ENCODE assay signal across 29 mouse cellular contexts in the genomic region with DNA sequence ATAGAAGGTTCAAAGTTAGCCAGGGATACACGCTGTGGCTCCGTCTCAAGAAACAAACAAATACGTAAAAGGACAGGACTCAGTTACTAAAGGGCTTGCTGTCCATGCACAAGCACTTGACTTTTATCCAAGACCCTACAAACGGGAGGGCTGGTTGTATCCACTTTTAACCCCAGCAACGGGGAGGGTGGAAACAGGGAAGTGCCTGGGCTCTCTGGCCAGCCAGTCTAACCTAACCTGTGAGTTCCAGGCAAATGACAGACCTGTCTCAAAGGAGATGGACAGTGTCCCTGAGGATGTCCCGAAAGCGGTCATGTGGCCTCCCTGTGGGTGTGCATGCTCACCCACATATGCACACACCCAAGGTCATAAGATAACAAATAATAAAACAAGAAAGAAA. TPM values are rescaled to one million over a fixed set of nuclear protein-coding genes. Genes with fewer than 3 reads are reported as not detected.
A peak's percentile ranks its signal among the peaks of the same experiment; 100 is the strongest.
DNase-seq lines count a peak whose midpoint lies in the region; ATAC-seq and TF ChIP-seq lines count a peak whose summit lies in the region.
"Had no signal": no experiment of that assay in that cellular context is flagged by ENCODE, and none has a peak within 500 bp of the region (broad histone marks: within the 10 kb centered on the region; RNA-seq: fewer than 3 reads in every experiment).

No protein-coding gene starts in this region.

- 68% methylated on average over 7 of the region's 7 CpGs for WGBS in lung, adult 2 months
- WGBS in liver, postnatal 0 days (ENCODE audit: insufficient replicate concordance) = 60% methylated on average over 7 of the region's 7 CpGs
- 83% methylated on average over 7 of the region's 7 CpGs for WGBS in hindbrain, embryonic 14.5 days

- H3K27ac ChIP-seq in CH12.LX (ENCODE audit: insufficient read depth, low read depth) = peak overlapping the region; percentile 34
- H3K27ac ChIP-seq in liver, postnatal 0 days (ENCODE audit: low read depth) = peak overlapping the region; percentile 46; the same call in 1 of the 2 replicates
- H3K27ac ChIP-seq in hindbrain, embryonic 14.5 days = no peak overlapping the region
- H3K27ac ChIP-seq: hindbrain, postnatal 0 days; midbrain, embryonic 13.5 days had no signal

- ATAC-seq in CD4-positive, CD25-positive, alpha-beta regulatory T cell, adult 4 months = no peak
- ATAC-seq in liver, postnatal 0 days = no peak
- no peak for ATAC-seq in hindbrain, embryonic 14.5 days (ENCODE audit: low FRiP score)
- ATAC-seq: forebrain, embryonic 16.5 days; hindbrain, postnatal 0 days; intestine, embryonic 16.5 days; midbrain, embryonic 13.5 days; Patski had no signal

- no peaks in the 10 kb centered on the region for H3K9me3 ChIP-seq in CH12.LX (replicated peaks; ENCODE audit: low read length)
- no peaks in the 10 kb centered on the region for H3K9me3 ChIP-seq in liver, postnatal 0 days (ENCODE audit: low read length)
- H3K9me3 ChIP-seq in hindbrain, embryonic 14.5 days (ENCODE audit: control insufficient read depth, low read length) = no peaks in the 10 kb centered on the region
- H3K9me3 ChIP-seq: G1E; midbrain, embryonic 13.5 days had no signal

- no peak for TF ChIP-seq CTCF in lung, adult 2 months (IDR thresholded peaks at IDR 0.05; ENCODE audit: insufficient read depth, low read length)
- TF ChIP-seq CTCF in CH12.LX (conservative IDR thresholded peaks at IDR 0.05 in 1 of 2, IDR thresholded peaks at IDR 0.05 in 1 of 2; ENCODE audit: low read depth in 2 of 2, low read length in 2 of 2) = no peak
- TF ChIP-seq CTCF in liver, postnatal 0 days (IDR thresholded peaks at IDR 0.05; ENCODE audit: low read depth) = no peak

- dilution Hi-C loops in CH12.LX (cut with MboI; ENCODE audit: extremely low pct_ligation_motif_present, extremely low pct_unique_long_range_greater_than_20kb, low sequenced_read_pairs) = no loop called here

- no peak for TF ChIP-seq RAD21 in CH12.LX (IDR thresholded peaks at IDR 0.05; ENCODE audit: low read depth, low read length)

- no peaks in the 10 kb centered on the region for H3K27me3 ChIP-seq in CH12.LX (replicated peaks)
- no peaks in the 10 kb centered on the region for H3K27me3 ChIP-seq in liver, postnatal 0 days (ENCODE audit: insufficient read depth, low read length)
- H3K27me3 ChIP-seq in hindbrain, embryonic 14.5 days (ENCODE audit: control insufficient read depth, insufficient read depth, low read length) = no peaks in the 10 kb centered on the region
- H3K27me3 ChIP-seq: Patski had no signal

- H3K79me2 ChIP-seq in CH12.LX (replicated peaks; ENCODE audit: control insufficient read depth, extremely low read depth, insufficient read depth, poor library complexity, severe bottlenecking) = peaks cover 85% of the 10 kb centered on the region

- TF ChIP-seq POLR2A in lung, adult 2 months (IDR thresholded peaks at IDR 0.05; ENCODE audit: borderline replicate concordance, extremely low read depth, low read depth, low read length) = no peak
- TF ChIP-seq POLR2A in CH12.LX (IDR thresholded peaks at IDR 0.05; ENCODE audit: low read depth, low read length) = no peak

- H3K4me2 ChIP-seq in CH12.LX (ENCODE audit: insufficient read depth, low read depth, poor library complexity, severe bottlenecking) = peak overlapping the region; percentile 80
- 0 out of 2 replicates have a peak overlapping the region, but pooled peaks have one; percentile 57 for H3K4me2 ChIP-seq in liver, postnatal 0 days (ENCODE audit: low read depth, low read length)
- H3K4me2 ChIP-seq in hindbrain, embryonic 14.5 days (replicated peaks) = no peak overlapping the region
- H3K4me2 ChIP-seq: lung, embryonic 14.5 days; midbrain, embryonic 13.5 days had no signal

- peak; percentile 13 for DNase-seq in CD4-positive, CD25-positive, alpha-beta regulatory T cell, adult 2 months (ENCODE audit: low read depth, low spot score)
- DNase-seq in lung, postnatal 36 days = peak; percentile 15
- no peak for DNase-seq in lung, adult 2 months
- no peak for DNase-seq in CH12.LX (ENCODE audit: extremely low read depth)
- DNase-seq in liver, postnatal 0 days = no peak
- DNase-seq in hindbrain, embryonic 14.5 days (ENCODE audit: low spot score) = no peak
- no peak for DNase-seq in natural killer cell, adult 2 months (ENCODE audit: low spot score in 2 of 2)
- DNase-seq: adrenal gland, postnatal 25 days; cerebellum, adult 2 months; cerebellum, postnatal 14 days; gastrocnemius, postnatal 10 days; heart, postnatal 14 days; kidney, adult 9 months; kidney, postnatal 14 days; layer of hippocampus, adult 9-11 months; lung, embryonic 14.5 days; lung, postnatal 14 days; right cerebral cortex, postnatal 25 days; spleen, adult 18-20 months had no signal

- in situ Hi-C loops in CH12.LX (cut with MboI; ENCODE audit: low pct_ligation_motif_present, low pct_unique_long_range_greater_than_20kb, low sequenced_read_pairs) = no loop called here

- peak overlapping the region; percentile 81 for H3K9ac ChIP-seq in CH12.LX (ENCODE audit: insufficient read depth, low read depth)
- no peak overlapping the region for H3K9ac ChIP-seq in liver, postnatal 0 days (replicated peaks)
- no peak overlapping the region for H3K9ac ChIP-seq in hindbrain, embryonic 14.5 days
- H3K9ac ChIP-seq: lung, embryonic 14.5 days; midbrain, embryonic 13.5 days had no signal

- peaks cover 3% of the 10 kb centered on the region; the same call in 1 of the 2 replicates for H3K4me1 ChIP-seq in lung, adult 2 months (ENCODE audit: control insufficient read depth, insufficient read depth, low read length)
- H3K4me1 ChIP-seq in CH12.LX (ENCODE audit: control insufficient read depth in 1 of 2, insufficient read depth in 2 of 2) = peaks cover 2 to 44% of the 10 kb centered on the region in 2 experiments; a peak in 3 of 4 replicates
- H3K4me1 ChIP-seq in liver, postnatal 0 days (ENCODE audit: insufficient read depth) = peaks cover 39% of the 10 kb centered on the region
- H3K4me1 ChIP-seq in hindbrain, embryonic 14.5 days (replicated peaks; ENCODE audit: control insufficient read depth, insufficient read depth, low read length) = no peaks in the 10 kb centered on the region
- H3K4me1 ChIP-seq: midbrain, embryonic 13.5 days had no signal

- H3K4me3 ChIP-seq in lung, adult 2 months (replicated peaks; ENCODE audit: extremely low read depth, low read depth, low read length) = no peak overlapping the region
- H3K4me3 ChIP-seq in CH12.LX (replicated peaks in 1 of 3; ENCODE audit: low read depth in 2 of 3, low read length in 2 of 3, poor library complexity in 1 of 3) = peak overlapping the region; percentile 7 to 24 (median 9)
- no peak overlapping the region for H3K4me3 ChIP-seq in liver, postnatal 0 days (ENCODE audit: low read depth, low read length)
- H3K4me3 ChIP-seq in hindbrain, embryonic 14.5 days (replicated peaks; ENCODE audit: low read length) = no peak overlapping the region
- H3K4me3 ChIP-seq: erythroblast, embryonic 14.5 days; midbrain, embryonic 13.5 days had no signal

- H3K36me3 ChIP-seq in CH12.LX (replicated peaks in 1 of 2; ENCODE audit: control insufficient read depth in 1 of 2, insufficient read depth in 1 of 2, low read length in 1 of 2) = peaks cover 16 to 24% of the 10 kb centered on the region in 2 experiments
- 0 out of 2 replicates have a peak, but pooled peaks cover 2% of the 10 kb centered on the region for H3K36me3 ChIP-seq in liver, postnatal 0 days (replicated peaks; ENCODE audit: insufficient read depth, low read length)
- no peaks in the 10 kb centered on the region for H3K36me3 ChIP-seq in hindbrain, embryonic 14.5 days (replicated peaks; ENCODE audit: control insufficient read depth, insufficient read depth)
- H3K36me3 ChIP-seq: midbrain, embryonic 13.5 days had no signal

- TF ChIP-seq EP300 in CH12.LX (IDR thresholded peaks at IDR 0.05; ENCODE audit: low read length) = no peak
- no peak for TF ChIP-seq EP300 in liver, postnatal 0 days (IDR thresholded peaks at IDR 0.05; ENCODE audit: low read depth)

TF ChIP-seq in CH12.LX, 34 proteins besides CTCF, POLR2A, EP300 and RAD21 (continues in another document):
- peak; percentile 19; the same call in 1 of the 2 replicates for TF ChIP-seq MXI1 (IDR thresholded peaks at IDR 0.05; ENCODE audit: low read depth, low read length)

RNA-seq across cellular contexts. Expression of a gene that starts 15.3 kb away (rescaled TPM):
- polyA plus RNA-seq in CD4-positive, CD25-positive, alpha-beta regulatory T cell, adult 4 months (2017; shearing (Covaris generic)) = 10 to 100 TPM; 70.9 to 80.0 TPM
- 7.7 and 13.9 TPM in 2 replicates for polyA plus RNA-seq in lung, adult 2 months (2012; rRNA removed)
- 14.2 and 17.1 TPM in 2 replicates for total RNA-seq in CH12.LX (2012; rRNA removed)
- total RNA-seq in CH12.LX (2014; rRNA removed) = 33.5 and 37.6 TPM in 2 replicates
- 32.3 and 32.5 TPM in 2 replicates for polyA plus RNA-seq in CH12.LX (2012; ENCODE audit: insufficient read length, low read depth)
- polyA plus RNA-seq in liver, postnatal 0 days (2015; fragmentation: Nextera tagmentation; extraction: Ambion mirVana) = 32.1 and 33.8 TPM in 2 replicates
- 60.3 and 65.7 TPM in 2 replicates for polyA plus RNA-seq in hindbrain, embryonic 14.5 days (2014; fragmentation: Nextera tagmentation; extraction: Ambion mirVana)

RNA-seq across cellular contexts. Expression of a gene that starts 25.3 kb away (rescaled TPM):
- polyA plus RNA-seq in CD4-positive, CD25-positive, alpha-beta regulatory T cell, adult 4 months (2017; shearing (Covaris generic)) = 1,000 to 10,000 TPM; 1,323 to 1,460 TPM
- 48.6 and 82.7 TPM in 2 replicates for polyA plus RNA-seq in lung, adult 2 months (2012; rRNA removed)
- total RNA-seq in CH12.LX (2012; rRNA removed) (334 and 519 TPM in 2 replicates), CH12.LX (2014; rRNA removed) (516 and 530 TPM in 2 replicates)
- polyA plus RNA-seq in CH12.LX (2012; ENCODE audit: insufficient read length, low read depth) = 154 and 189 TPM in 2 replicates
- polyA plus RNA-seq in liver, postnatal 0 days (2015; fragmentation: Nextera tagmentation; extraction: Ambion mirVana) = 108 and 110 TPM in 2 replicates
- 11.5 and 13.8 TPM in 2 replicates for polyA plus RNA-seq in hindbrain, embryonic 14.5 days (2014; fragmentation: Nextera tagmentation; extraction: Ambion mirVana)
- polyA plus RNA-seq: Patski had no signal

RNA-seq across cellular contexts. Expression of a gene that starts 52.4 kb away (rescaled TPM):
- 10 to 100 TPM in 1 of 2 experiments, 1 to 10 TPM in 1; 8.4 to 11.7 TPM for polyA plus RNA-seq in CD4-positive, CD25-positive, alpha-beta regulatory T cell, adult 4 months (2017; shearing (Covaris generic))
- 7.6 and 11.9 TPM in 2 replicates for polyA plus RNA-seq in lung, adult 2 months (2012; rRNA removed)
- 41.5 and 45.7 TPM in 2 replicates for total RNA-seq in CH12.LX (2012; rRNA removed)
- total RNA-seq in CH12.LX (2014; rRNA removed) = 69.3 and 69.5 TPM in 2 replicates
- polyA plus RNA-seq in CH12.LX (2012; ENCODE audit: insufficient read length, low read depth) = 62.0 and 62.7 TPM in 2 replicates
- 7.3 and 8.6 TPM in 2 replicates for polyA plus RNA-seq in liver, postnatal 0 days (2015; fragmentation: Nextera tagmentation; extraction: Ambion mirVana)
- 18.8 and 20.5 TPM in 2 replicates for polyA plus RNA-seq in hindbrain, embryonic 14.5 days (2014; fragmentation: Nextera tagmentation; extraction: Ambion mirVana)

RNA-seq across cellular contexts. Expression of a gene that starts 52.7 kb away (rescaled TPM):
- polyA plus RNA-seq in CD4-positive, CD25-positive, alpha-beta regulatory T cell, adult 4 months (2017; shearing (Covaris generic)) = not detected
- 0.09 TPM in 1 of 2 replicates, not detected in the other for polyA plus RNA-seq in lung, adult 2 months (2012; rRNA removed)
- total RNA-seq in CH12.LX (2012; rRNA removed) = 0.68 and 0.97 TPM in 2 replicates
- total RNA-seq in CH12.LX (2014; rRNA removed) = 0.32 and 0.39 TPM in 2 replicates
- 0.14 and 0.27 TPM in 2 replicates for polyA plus RNA-seq in CH12.LX (2012; ENCODE audit: insufficient read length, low read depth)
- polyA plus RNA-seq in liver, postnatal 0 days (2015; fragmentation: Nextera tagmentation; extraction: Ambion mirVana) = 0.12 TPM in 1 of 2 replicates, not detected in the other
- 1.3 and 1.8 TPM in 2 replicates for polyA plus RNA-seq in hindbrain, embryonic 14.5 days (2014; fragmentation: Nextera tagmentation; extraction: Ambion mirVana)
- total RNA-seq: monocyte, adult 5-6 weeks had no signal
- polyA plus RNA-seq: erythroblast, embryonic 14.5 days; liver, adult 2 months had no signal

Comparison
In these comparisons a context has a peak if more than half of its experiments do, and no peak if none do; other contexts are left out.
1. DNase-seq: peak in CD4-positive, CD25-positive, alpha-beta regulatory T cell, adult 2 months (single experiment) and lung, postnatal 36 days (single experiment); none in lung, adult 2 months (single experiment), CH12.LX (single experiment), liver, postnatal 0 days (single experiment), hindbrain, embryonic 14.5 days (single experiment) and natural killer cell, adult 2 months (0 of 2).
2. H3K4me3 ChIP-seq: peak in CH12.LX (3 of 3); none in lung, adult 2 months (single experiment), liver, postnatal 0 days (single experiment) and hindbrain, embryonic 14.5 days (single experiment).